Mouse (Mus musculus) MEL (cell line): ENCODE results near the gene Chd8.

ENCODE experiments used
- CHD2 ChIP-seq: IDR thresholded peaks from 2 replicates; pipeline ENCODE4 v1.6.1; 2011; ENCODE audit warnings: low read length, improper control_type of control experiment
- POLR2A ChIP-seq, 2 experiments: IDR thresholded peaks; 2 replicates each; pipeline ENCODE4 v1.6.1; 2011 to 2012; ENCODE audit warnings: low read length in 2 of 2, mild to moderate bottlenecking in 2 of 2, control low read depth in 1 of 2, improper control_type of control experiment in 1 of 2, low read depth in 1 of 2, moderate library complexity in 1 of 2; ENCODE audit not compliant: control insufficient read depth in 1 of 2, insufficient read depth in 1 of 2, poor library complexity in 1 of 2
- ZNF384 ChIP-seq: IDR thresholded peaks from 2 replicates; pipeline ENCODE4 v1.6.1; 2012; ENCODE audit warnings: low read depth, mild to moderate bottlenecking, inconsistent platforms, low read length, improper control_type of control experiment

GRCm38 (mm10) chr14:52277210-52277609 is 19.6 kb upstream of the Chd8 start:
- no peak for TF ChIP-seq CHD2
- no peak for TF ChIP-seq POLR2A (IDR thresholded peaks at IDR 0.05; ENCODE audit: control insufficient read depth in 1 of 2, insufficient read depth in 1 of 2, low read depth in 1 of 2, low read length in 2 of 2, poor library complexity in 1 of 2)
- no peak for TF ChIP-seq ZNF384
